Mouse (Mus musculus): ENCODE measurements around the gene Fam92b.

DNA sequence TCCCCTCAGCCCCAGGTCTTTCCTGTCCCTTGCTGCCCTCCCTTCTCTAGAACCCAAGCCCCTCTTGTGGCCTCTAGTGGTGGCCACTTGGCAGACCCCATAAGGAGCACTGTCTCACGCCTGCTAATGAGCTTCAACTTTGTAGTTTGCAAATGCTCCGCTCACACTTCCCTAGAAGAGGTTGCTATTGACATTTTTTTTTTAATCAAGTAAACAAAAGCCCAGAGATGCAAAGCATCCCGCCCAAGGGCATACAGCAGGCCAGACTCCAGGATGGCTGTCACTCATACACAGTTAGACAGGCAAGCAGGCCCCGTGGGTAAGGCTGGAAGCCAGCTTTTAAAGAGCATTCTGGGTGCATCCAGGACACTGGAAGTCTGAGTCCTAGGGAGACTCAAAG, 661 bp downstream of the Fam92b start:
- TF ChIP-seq POLR2A (IDR thresholded peaks at IDR 0.05; ENCODE audit: low read depth, low read length), result no peak
- TF ChIP-seq CTCF (IDR thresholded peaks at IDR 0.05; ENCODE audit: extremely low read depth, insufficient read depth, insufficient read length, insufficient replicate concordance), result no peak

Data from spleen, adult 2 months (tissue).